Mouse (Mus musculus) liver, embryonic 13.5 days (tissue): ENCODE results near the gene Ano10. TPM values are rescaled to one million over a fixed set of nuclear protein-coding genes. Genes with fewer than 3 reads are reported as not detected.
A peak's percentile ranks its signal among the peaks of the same experiment; 100 is the strongest.

Experiments used
- ATAC-seq: fragments of 200-750 bp; cut with Nextera tagmentation; 2 replicates; pipeline ENCODE4 v1.8.0; 2017; ENCODE audit warnings: low read depth, mild to moderate bottlenecking, moderate number of reproducible peaks, moderate library complexity
- DNase-seq: peaks from one replicate; pipeline ENCODE4 v3.0.0; 2022
- H3K27ac ChIP-seq: fragments of 300-500 bp; sonication (generic); 2 replicates; pipeline ENCODE4 v1.5.1; 2015; ENCODE audit warnings: moderate library complexity, mild to moderate bottlenecking, inconsistent platforms
- H3K27me3 ChIP-seq: fragments of 300-500 bp; sonication (generic); 2 replicates; pipeline ENCODE4 v1.6.1; 2015; ENCODE audit warnings: mild to moderate bottlenecking, inconsistent platforms
- H3K36me3 ChIP-seq: fragments of 300-500 bp; sonication (generic); 2 replicates; pipeline ENCODE4 v1.6.1; 2015; ENCODE audit warnings: mild to moderate bottlenecking, inconsistent platforms
- H3K4me1 ChIP-seq: fragments of 300-500 bp; sonication (generic); replicated peaks from 2 replicates; pipeline ENCODE4 v1.6.1; 2015; ENCODE audit warnings: inconsistent platforms
- H3K4me2 ChIP-seq: fragments of 300-500 bp; sonication (generic); 2 replicates; pipeline ENCODE4 v1.6.1; 2015; ENCODE audit warnings: inconsistent platforms, mild to moderate bottlenecking, moderate library complexity
- H3K4me3 ChIP-seq: fragments of 300-500 bp; sonication (generic); replicated peaks from 2 replicates; pipeline ENCODE4 v1.5.1; 2015; ENCODE audit warnings: mild to moderate bottlenecking, inconsistent platforms
- H3K9ac ChIP-seq: fragments of 300-500 bp; sonication (generic); 2 replicates; pipeline ENCODE4 v1.6.1; 2015; ENCODE audit warnings: mild to moderate bottlenecking, inconsistent platforms
- H3K9me3 ChIP-seq: fragments of 300-500 bp; sonication (generic); replicated peaks from 2 replicates; pipeline ENCODE4 v1.6.1; 2016; ENCODE audit warnings: inconsistent platforms
- WGBS: fragments of 180-500 bp; shearing (Covaris S2); methylation state at CpG from one replicate; pipeline ENCODE4 v1.1.7; 2015; ENCODE audit not compliant: insufficient replicate concordance; 5-methylcytosine and 5-hydroxymethylcytosine counted together
- polyA plus RNA-seq: library from polyadenylated mRNA; unstranded; fragments of >200 nt; fragmentation: Nextera tagmentation; extraction: Ambion mirVana; gene quantifications from 2 replicates; pipeline ENCODE4 v1.2.1, GENCODE M21; 2015

Ano10 gene
- polyA plus RNA-seq, 1 experiment from 2014 or later: 10.8 TPM

GRCm38 (mm10) chr9:122288416-122288815 lies 5.8 kb downstream of the Ano10 start:
- Histone ChIP-seq H3K27ac (no peak overlapping the region), H3K4me1 (peaks cover 17% of the 10 kb centered on the region), H3K36me3 (no peaks in the 10 kb centered on the region), H3K4me3 (no peak overlapping the region), H3K9ac (no peak overlapping the region), H3K9me3 (no peaks in the 10 kb centered on the region), H3K27me3 (peaks cover 9% of the 10 kb centered on the region), H3K4me2 (no peak overlapping the region)
- ATAC-seq (no peak), DNase-seq (no peak)
- 68% methylated on average over 3 of the region's 3 CpGs for WGBS

- no peak overlapping the region for H3K27ac ChIP-seq
- DNase-seq: no peak
- no peak for ATAC-seq
- 75% methylated on average over 3 of the region's 3 CpGs for WGBS
- H3K36me3 ChIP-seq: no peaks in the 10 kb centered on the region
- no peak overlapping the region for H3K9ac ChIP-seq
- H3K4me1 ChIP-seq: peaks cover 11% of the 10 kb centered on the region
- H3K4me2 ChIP-seq: no peak overlapping the region
- H3K9me3 ChIP-seq: no peaks in the 10 kb centered on the region
- no peak overlapping the region for H3K4me3 ChIP-seq
- H3K27me3 ChIP-seq: 0 out of 2 replicates have a peak, but pooled peaks cover 3% of the 10 kb centered on the region
These were observed 6.7 kb downstream of the Ano10 start for GRCm38 (mm10) chr9:122287526-122287925.

DNA sequence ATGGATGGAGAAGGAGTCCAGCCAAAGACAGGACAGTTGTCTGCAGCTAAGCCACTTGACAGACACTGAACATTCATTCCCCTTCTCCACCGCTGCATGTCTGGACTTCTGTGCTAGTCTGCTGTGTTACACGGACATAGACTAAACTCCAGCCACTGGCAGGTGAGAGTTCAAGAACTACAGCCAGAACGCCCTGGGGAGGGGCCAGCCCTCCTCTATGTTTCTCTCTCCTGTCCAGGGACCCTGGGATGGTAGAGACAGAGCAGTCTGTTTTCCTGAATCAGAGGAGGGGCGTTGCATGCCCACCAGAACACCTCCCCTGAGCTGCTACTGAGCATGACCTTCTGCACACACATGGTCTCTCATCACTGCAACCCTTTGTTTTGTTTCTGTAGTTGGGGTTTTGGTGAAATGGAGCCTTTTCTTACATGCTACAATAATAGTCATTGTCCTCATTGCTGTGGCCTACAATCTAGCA lies 8.4 kb downstream of the Ano10 start:
- Histone ChIP-seq H3K9me3 (no peaks in the 10 kb centered on the region), H3K4me1 (peaks cover 11% of the 10 kb centered on the region), H3K4me2 (0 out of 2 replicates have a peak overlapping the region, but pooled peaks have one; percentile 0), H3K4me3 (no peak overlapping the region), H3K27ac (no peak overlapping the region), H3K9ac (no peak overlapping the region), H3K27me3 (no peaks in the 10 kb centered on the region), H3K36me3 (no peaks in the 10 kb centered on the region)
- no peak for ATAC-seq
- no peak for DNase-seq
- WGBS: 42% methylated on average over 4 of the region's 4 CpGs

DNA sequence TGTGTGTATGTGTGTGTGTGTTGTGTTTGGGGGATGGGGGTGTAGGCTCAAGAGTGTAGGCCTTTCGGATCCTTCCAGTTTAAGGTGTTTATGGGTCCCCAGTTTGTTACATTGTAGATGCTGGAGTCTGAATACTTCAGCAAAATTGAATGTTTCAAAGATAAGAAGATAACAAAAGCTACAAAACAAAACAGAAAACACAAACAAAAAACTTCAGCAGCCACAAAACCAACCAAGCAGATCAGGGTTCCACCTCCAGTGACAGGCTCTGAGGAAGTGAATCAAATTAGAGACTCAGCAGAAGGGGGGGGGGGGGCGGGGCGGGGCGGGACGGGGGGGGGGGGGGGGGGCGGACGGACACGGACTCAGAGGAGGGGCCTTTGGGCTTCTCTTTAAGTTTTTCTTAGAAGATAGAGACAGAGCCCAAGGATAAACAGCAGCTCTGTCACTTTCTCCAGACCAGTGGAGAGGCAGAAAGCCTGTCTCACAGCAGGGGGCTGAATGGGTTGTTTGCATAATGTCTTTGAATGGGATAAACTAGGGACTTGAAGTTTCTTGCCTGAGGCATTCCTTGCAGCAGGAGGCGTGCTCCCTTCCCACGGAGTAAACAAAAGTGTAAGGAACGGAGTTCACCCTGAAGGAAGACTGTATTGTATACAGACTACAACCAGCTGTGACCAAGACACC lies 8.9 kb downstream of the Ano10 start:
- H3K9ac ChIP-seq: no peak overlapping the region
- H3K4me2 ChIP-seq: 0 out of 2 replicates have a peak overlapping the region, but pooled peaks have one; percentile 0
- H3K4me3 ChIP-seq: no peak overlapping the region
- WGBS: 20% methylated on average over 7 of the region's 11 CpGs
- no peak for ATAC-seq
- H3K9me3 ChIP-seq: no peaks in the 10 kb centered on the region
- no peaks in the 10 kb centered on the region for H3K36me3 ChIP-seq
- H3K27me3 ChIP-seq: no peaks in the 10 kb centered on the region
- no peak for DNase-seq
- no peak overlapping the region for H3K27ac ChIP-seq
- peaks cover 11% of the 10 kb centered on the region for H3K4me1 ChIP-seq

- ATAC-seq: no peak
These were observed 9.5 kb downstream of the Ano10 start for GRCm38 (mm10) chr9:122284696-122285095.

GRCm38 (mm10) chr9:122281004-122281403 lies 13.2 kb downstream of the Ano10 start:
- peaks cover 3% of the 10 kb centered on the region; the same call in 1 of the 2 replicates for H3K36me3 ChIP-seq
- H3K9ac ChIP-seq: no peak overlapping the region
- no peaks in the 10 kb centered on the region for H3K9me3 ChIP-seq
- DNase-seq: no peak
- H3K4me1 ChIP-seq: peaks cover 11% of the 10 kb centered on the region
- WGBS: 60% methylated on average over 4 of the region's 4 CpGs
- no peak overlapping the region for H3K4me2 ChIP-seq
- H3K27me3 ChIP-seq: no peaks in the 10 kb centered on the region
- no peak overlapping the region for H3K27ac ChIP-seq
- no peak for ATAC-seq
- no peak overlapping the region for H3K4me3 ChIP-seq

More at GRCm38 (mm10) chr9:122284696-122285095, 9.5 kb downstream of the Ano10 start:
- Histone ChIP-seq H3K36me3 (no peaks in the 10 kb centered on the region), H3K4me3 (no peak overlapping the region), H3K9ac (no peak overlapping the region), H3K27me3 (no peaks in the 10 kb centered on the region), H3K9me3 (no peaks in the 10 kb centered on the region), H3K4me2 (no peak overlapping the region), H3K27ac (no peak overlapping the region), H3K4me1 (peaks cover 11% of the 10 kb centered on the region)
- 53% methylated on average over 2 of the region's 2 CpGs for WGBS
- no peak for DNase-seq

GRCm38 (mm10) chr9:122276665-122277064 lies 17.6 kb downstream of the Ano10 start:
- no peak for ATAC-seq
- H3K4me1 ChIP-seq: no peaks in the 10 kb centered on the region; the same call in none of the 2 replicates
- no peak for DNase-seq
- peaks cover 3% of the 10 kb centered on the region; the same call in 1 of the 2 replicates for H3K36me3 ChIP-seq
- no peaks in the 10 kb centered on the region for H3K9me3 ChIP-seq
- 68% methylated on average over 2 of the region's 2 CpGs for WGBS
- H3K4me2 ChIP-seq: no peak overlapping the region
- no peak overlapping the region for H3K4me3 ChIP-seq
- H3K9ac ChIP-seq: no peak overlapping the region
- no peaks in the 10 kb centered on the region for H3K27me3 ChIP-seq
- no peak overlapping the region for H3K27ac ChIP-seq

DNA sequence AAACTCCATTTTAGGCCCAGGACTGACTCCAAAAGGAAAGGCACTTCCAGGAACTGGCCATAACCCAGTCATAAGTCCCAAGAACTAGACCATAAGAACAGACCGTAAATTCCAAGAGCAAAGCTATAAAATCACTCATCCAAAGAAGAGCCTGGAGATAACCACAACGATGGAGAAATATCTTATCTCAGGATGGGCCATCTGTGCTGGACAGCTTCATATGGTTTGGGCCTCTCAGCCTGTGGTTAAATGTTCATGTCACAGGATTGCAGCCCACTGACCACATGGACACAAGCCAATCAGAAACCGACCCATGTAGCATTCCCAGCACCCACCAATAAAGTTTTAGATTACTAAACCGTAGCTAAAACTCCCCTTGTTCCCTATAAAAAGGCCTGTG lies 18.1 kb downstream of the Ano10 start:
- no peaks in the 10 kb centered on the region for H3K27me3 ChIP-seq
- no peak overlapping the region for H3K27ac ChIP-seq
- no peak overlapping the region for H3K9ac ChIP-seq
- H3K9me3 ChIP-seq: no peaks in the 10 kb centered on the region
- peaks cover 3% of the 10 kb centered on the region; the same call in 1 of the 2 replicates for H3K36me3 ChIP-seq
- H3K4me1 ChIP-seq: no peaks in the 10 kb centered on the region; the same call in none of the 2 replicates
- no peak overlapping the region for H3K4me3 ChIP-seq
- DNase-seq: no peak
- WGBS: 61% methylated on average over 4 of the region's 4 CpGs
- ATAC-seq: no peak
- H3K4me2 ChIP-seq: no peak overlapping the region

DNA sequence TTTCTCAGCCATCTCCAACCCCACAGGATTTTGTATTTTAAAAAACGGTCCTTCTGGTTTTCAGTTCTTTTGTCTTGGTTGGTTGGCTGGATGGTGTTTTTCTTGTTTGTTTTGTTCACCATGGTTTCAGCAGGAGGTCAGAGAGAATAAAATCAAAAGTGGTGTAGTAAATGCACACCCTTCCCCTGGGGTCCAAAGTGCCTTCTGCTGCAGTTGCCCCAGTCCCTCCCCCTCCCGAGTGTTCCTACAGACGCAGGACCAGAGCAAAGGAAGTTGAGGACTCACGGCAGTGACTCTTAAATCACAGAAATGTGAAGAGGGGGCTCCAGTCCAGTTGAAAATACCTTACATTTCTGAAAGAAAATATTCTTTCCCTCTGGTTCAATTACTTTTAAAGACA lies 19.9 kb downstream of the Ano10 start:
- WGBS: 50% methylated on average over 4 of the region's 4 CpGs
- ATAC-seq: no peak

DNA sequence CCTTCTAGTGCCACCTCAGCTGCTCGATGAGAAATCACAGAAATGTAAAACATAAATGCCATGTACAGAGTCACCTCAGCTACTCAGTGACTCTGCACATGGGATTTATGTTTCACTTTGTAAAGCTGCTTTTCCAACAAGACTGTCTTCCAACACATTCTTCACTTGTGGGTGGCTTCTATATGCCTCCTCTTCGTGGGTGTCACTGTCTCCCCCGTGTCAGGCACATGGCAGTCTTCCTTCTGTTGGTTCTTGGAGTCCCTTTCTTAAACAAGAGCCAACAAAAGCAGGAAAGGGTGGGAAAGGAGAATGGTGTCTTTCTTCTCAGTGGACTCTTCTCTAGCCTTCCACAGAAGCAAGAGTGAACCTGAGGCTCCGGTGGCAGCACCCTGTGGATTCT lies 20.3 kb downstream of the Ano10 start:
- Histone ChIP-seq H3K4me2 (no peak overlapping the region), H3K4me3 (no peak overlapping the region), H3K27ac (no peak overlapping the region), H3K27me3 (no peaks in the 10 kb centered on the region), H3K36me3 (peaks cover 3% of the 10 kb centered on the region; the same call in 1 of the 2 replicates), H3K9me3 (no peaks in the 10 kb centered on the region), H3K4me1 (no peaks in the 10 kb centered on the region; the same call in 1 of the 2 replicates), H3K9ac (no peak overlapping the region)
- no peak for ATAC-seq
- WGBS: 69% methylated on average over 4 of the region's 4 CpGs
- DNase-seq: no peak

More for the DNA sequence above, 19.9 kb downstream of the Ano10 start:
- Histone ChIP-seq H3K36me3 (peaks cover 3% of the 10 kb centered on the region; the same call in 1 of the 2 replicates), H3K9ac (no peak overlapping the region), H3K27me3 (no peaks in the 10 kb centered on the region), H3K4me3 (no peak overlapping the region), H3K27ac (no peak overlapping the region), H3K4me1 (no peaks in the 10 kb centered on the region; the same call in 1 of the 2 replicates), H3K9me3 (no peaks in the 10 kb centered on the region), H3K4me2 (no peak overlapping the region)
- DNase-seq: no peak

GRCm38 (mm10) chr9:122271866-122272265 lies 22.4 kb downstream of the Ano10 start:
- ATAC-seq (no peak), DNase-seq (no peak)
- Histone ChIP-seq H3K36me3 (no peaks in the 10 kb centered on the region), H3K4me1 (no peaks in the 10 kb centered on the region; the same call in 1 of the 2 replicates), H3K9ac (no peak overlapping the region), H3K9me3 (no peaks in the 10 kb centered on the region), H3K27me3 (no peaks in the 10 kb centered on the region), H3K27ac (no peak overlapping the region), H3K4me3 (no peak overlapping the region), H3K4me2 (no peak overlapping the region)
- WGBS: 55% methylated on average over 4 of the region's 4 CpGs

- 79% methylated on average over 3 of the region's 3 CpGs for WGBS
- ATAC-seq: no peak
- Histone ChIP-seq H3K4me2 (no peak overlapping the region), H3K4me1 (no peaks in the 10 kb centered on the region; the same call in 1 of the 2 replicates), H3K27me3 (no peaks in the 10 kb centered on the region), H3K27ac (no peak overlapping the region), H3K9me3 (no peaks in the 10 kb centered on the region), H3K36me3 (no peaks in the 10 kb centered on the region), H3K4me3 (no peak overlapping the region), H3K9ac (no peak overlapping the region)
- no peak for DNase-seq
These were observed 22.9 kb downstream of the Ano10 start for GRCm38 (mm10) chr9:122271318-122271717.
